Mouse (Mus musculus): Measurements from ENCODE around the gene Tsc22d4. TPM values are rescaled to one million over a fixed set of nuclear protein-coding genes. Genes with fewer than 3 reads are reported as not detected.
A peak's percentile ranks its signal among the peaks of the same experiment; 100 is the strongest.

Tsc22d4 gene
- polyA plus RNA-seq, 1 experiment from 2014 or later: 118 TPM

GRCm38 (mm10) chr5:137753111-137753832 lies 7.7 kb downstream of the Tsc22d4 start:
- H3K9ac ChIP-seq (replicated peaks; ENCODE audit: low read depth, low read length): no peak overlapping the region
- H3K27ac ChIP-seq (ENCODE audit: low read length): no peak overlapping the region
- H3K36me3 ChIP-seq (ENCODE audit: control insufficient read depth, insufficient read depth, low read length): peaks cover 49% of the 10 kb centered on the region
- H3K4me1 ChIP-seq (ENCODE audit: control insufficient read depth, insufficient read depth, low read length): peaks cover 14% of the 10 kb centered on the region
- ATAC-seq (ENCODE audit: insufficient number of reproducible peaks, insufficient read depth, low FRiP score, low read depth): peak; percentile 62; the same call in 1 of the 2 replicates
- no peaks in the 10 kb centered on the region for H3K27me3 ChIP-seq (ENCODE audit: control insufficient read depth, insufficient read depth, low read length)
- H3K9me3 ChIP-seq (ENCODE audit: control insufficient read depth, low read depth, low read length): no peaks in the 10 kb centered on the region
- no peak overlapping the region for H3K4me3 ChIP-seq (ENCODE audit: low read depth, low read length)
- H3K4me2 ChIP-seq (replicated peaks; ENCODE audit: low read depth, low read length): no peak overlapping the region
- 60% methylated on average over 13 of the region's 13 CpGs for WGBS

DNA sequence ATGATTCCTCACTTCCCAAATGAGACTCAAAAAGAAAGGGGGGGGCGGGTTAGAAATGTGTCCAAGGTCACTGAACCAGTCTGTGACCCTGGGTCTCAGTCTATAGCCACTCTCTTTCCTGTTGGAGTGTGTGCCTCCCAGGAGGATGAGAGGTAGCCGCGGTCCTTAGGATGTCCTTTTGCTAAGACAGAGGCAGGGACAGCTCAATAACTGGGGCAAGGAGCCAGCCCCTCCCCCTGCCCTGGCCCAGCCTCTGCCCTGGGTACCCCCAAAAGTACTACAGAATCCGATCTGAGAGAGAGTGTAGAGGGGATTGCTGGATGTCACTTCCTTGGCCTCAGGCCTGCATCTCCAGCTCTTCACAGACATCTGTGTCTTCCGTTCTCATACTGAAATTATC lies 9.9 kb downstream of the Tsc22d4 start:
- no peaks in the 10 kb centered on the region for H3K9me3 ChIP-seq (ENCODE audit: control insufficient read depth, low read depth, low read length)
- 85% methylated on average over 5 of the region's 5 CpGs for WGBS
- H3K9ac ChIP-seq (replicated peaks; ENCODE audit: low read depth, low read length): no peak overlapping the region
- H3K4me2 ChIP-seq (replicated peaks; ENCODE audit: low read depth, low read length): no peak overlapping the region
- no peak overlapping the region for H3K4me3 ChIP-seq (ENCODE audit: low read depth, low read length)
- peaks cover 56% of the 10 kb centered on the region for H3K36me3 ChIP-seq (ENCODE audit: control insufficient read depth, insufficient read depth, low read length)
- no peaks in the 10 kb centered on the region for H3K4me1 ChIP-seq (ENCODE audit: control insufficient read depth, insufficient read depth, low read length)
- H3K27ac ChIP-seq (ENCODE audit: low read length): no peak overlapping the region
- ATAC-seq (ENCODE audit: insufficient number of reproducible peaks, insufficient read depth, low FRiP score, low read depth): no peak
- no peaks in the 10 kb centered on the region for H3K27me3 ChIP-seq (ENCODE audit: control insufficient read depth, insufficient read depth, low read length)

DNA sequence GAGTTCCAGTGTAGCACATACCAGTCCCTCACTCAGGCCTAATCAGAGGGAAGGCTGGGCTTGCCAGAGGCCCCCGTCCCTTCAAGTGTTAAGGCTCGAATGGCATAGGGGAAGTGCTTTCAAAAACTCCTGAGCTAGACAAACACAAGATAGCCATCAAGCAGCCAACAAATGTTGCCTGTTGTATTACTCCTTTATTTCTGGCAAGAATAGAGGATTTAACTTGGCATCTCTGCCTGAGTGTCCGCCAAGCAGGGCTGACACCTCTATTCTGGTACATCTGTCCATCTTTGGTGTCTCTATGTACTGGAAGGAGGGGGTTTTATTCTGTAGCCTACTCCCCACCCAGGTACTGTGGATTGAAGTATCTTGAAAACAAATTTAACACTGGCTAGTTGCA lies 10.6 kb downstream of the Tsc22d4 start:
- H3K36me3 ChIP-seq (ENCODE audit: control insufficient read depth, insufficient read depth, low read length): peaks cover 51% of the 10 kb centered on the region
- no peak overlapping the region for H3K27ac ChIP-seq (ENCODE audit: low read length)
- 65% methylated on average over 3 of the region's 3 CpGs for WGBS
- H3K27me3 ChIP-seq (ENCODE audit: control insufficient read depth, insufficient read depth, low read length): no peaks in the 10 kb centered on the region
- H3K9ac ChIP-seq (replicated peaks; ENCODE audit: low read depth, low read length): no peak overlapping the region
- ATAC-seq (ENCODE audit: insufficient number of reproducible peaks, insufficient read depth, low FRiP score, low read depth): no peak
- no peak overlapping the region for H3K4me3 ChIP-seq (ENCODE audit: low read depth, low read length)
- H3K4me2 ChIP-seq (replicated peaks; ENCODE audit: low read depth, low read length): no peak overlapping the region
- H3K4me1 ChIP-seq (ENCODE audit: control insufficient read depth, insufficient read depth, low read length): no peaks in the 10 kb centered on the region
- no peaks in the 10 kb centered on the region for H3K9me3 ChIP-seq (ENCODE audit: control insufficient read depth, low read depth, low read length)

GRCm38 (mm10) chr5:137756882-137757661 lies 11.5 kb downstream of the Tsc22d4 start:
- Histone ChIP-seq H3K27ac (ENCODE audit: low read length) (no peak overlapping the region), H3K4me1 (ENCODE audit: control insufficient read depth, insufficient read depth, low read length) (no peaks in the 10 kb centered on the region), H3K4me3 (ENCODE audit: low read depth, low read length) (no peak overlapping the region), H3K9me3 (ENCODE audit: control insufficient read depth, low read depth, low read length) (no peaks in the 10 kb centered on the region), H3K9ac (replicated peaks; ENCODE audit: low read depth, low read length) (no peak overlapping the region), H3K36me3 (ENCODE audit: control insufficient read depth, insufficient read depth, low read length) (peaks cover 42% of the 10 kb centered on the region), H3K4me2 (replicated peaks; ENCODE audit: low read depth, low read length) (no peak overlapping the region), H3K27me3 (ENCODE audit: control insufficient read depth, insufficient read depth, low read length) (no peaks in the 10 kb centered on the region)
- no peak for ATAC-seq (ENCODE audit: insufficient number of reproducible peaks, insufficient read depth, low FRiP score, low read depth)
- 52% methylated on average over 10 of the region's 10 CpGs for WGBS

GRCm38 (mm10) chr5:137757887-137758286 lies 12.4 kb downstream of the Tsc22d4 start:
- ATAC-seq (ENCODE audit: insufficient number of reproducible peaks, insufficient read depth, low FRiP score, low read depth): no peak
- peaks cover 36% of the 10 kb centered on the region for H3K36me3 ChIP-seq (ENCODE audit: control insufficient read depth, insufficient read depth, low read length)

GRCm38 (mm10) chr5:137758921-137759534 lies 13.5 kb downstream of the Tsc22d4 start:
- Histone ChIP-seq H3K4me2 (replicated peaks; ENCODE audit: low read depth, low read length) (no peak overlapping the region), H3K27ac (ENCODE audit: low read length) (no peak overlapping the region), H3K36me3 (ENCODE audit: control insufficient read depth, insufficient read depth, low read length) (peaks cover 28% of the 10 kb centered on the region), H3K27me3 (ENCODE audit: control insufficient read depth, insufficient read depth, low read length) (no peaks in the 10 kb centered on the region), H3K9ac (replicated peaks; ENCODE audit: low read depth, low read length) (no peak overlapping the region), H3K9me3 (ENCODE audit: control insufficient read depth, low read depth, low read length) (no peaks in the 10 kb centered on the region), H3K4me1 (ENCODE audit: control insufficient read depth, insufficient read depth, low read length) (no peaks in the 10 kb centered on the region), H3K4me3 (ENCODE audit: low read depth, low read length) (no peak overlapping the region)
- no peak for ATAC-seq (ENCODE audit: insufficient number of reproducible peaks, insufficient read depth, low FRiP score, low read depth)
- WGBS: 92% methylated on average over 19 of the region's 19 CpGs

More at GRCm38 (mm10) chr5:137757887-137758286, 12.4 kb downstream of the Tsc22d4 start:
- no peaks in the 10 kb centered on the region for H3K27me3 ChIP-seq (ENCODE audit: control insufficient read depth, insufficient read depth, low read length)
- H3K4me3 ChIP-seq (ENCODE audit: low read depth, low read length): no peak overlapping the region
- H3K4me1 ChIP-seq (ENCODE audit: control insufficient read depth, insufficient read depth, low read length): no peaks in the 10 kb centered on the region
- no peak overlapping the region for H3K9ac ChIP-seq (replicated peaks; ENCODE audit: low read depth, low read length)
- 77% methylated on average over 6 of the region's 6 CpGs for WGBS
- H3K4me2 ChIP-seq (replicated peaks; ENCODE audit: low read depth, low read length): no peak overlapping the region
- no peaks in the 10 kb centered on the region for H3K9me3 ChIP-seq (ENCODE audit: control insufficient read depth, low read depth, low read length)
- no peak overlapping the region for H3K27ac ChIP-seq (ENCODE audit: low read length)

GRCm38 (mm10) chr5:137759971-137760412 lies 14.5 kb downstream of the Tsc22d4 start:
- ATAC-seq (ENCODE audit: insufficient number of reproducible peaks, insufficient read depth, low FRiP score, low read depth): peak; percentile 72
- no peak overlapping the region for H3K4me3 ChIP-seq (ENCODE audit: low read depth, low read length)
- H3K27me3 ChIP-seq (ENCODE audit: control insufficient read depth, insufficient read depth, low read length): no peaks in the 10 kb centered on the region
- WGBS: 41% methylated on average over 4 of the region's 4 CpGs
- no peak overlapping the region for H3K9ac ChIP-seq (replicated peaks; ENCODE audit: low read depth, low read length)
- no peaks in the 10 kb centered on the region for H3K4me1 ChIP-seq (ENCODE audit: control insufficient read depth, insufficient read depth, low read length)
- H3K36me3 ChIP-seq (ENCODE audit: control insufficient read depth, insufficient read depth, low read length): peaks cover 27% of the 10 kb centered on the region
- H3K4me2 ChIP-seq (replicated peaks; ENCODE audit: low read depth, low read length): no peak overlapping the region
- H3K27ac ChIP-seq (ENCODE audit: low read length): no peak overlapping the region
- H3K9me3 ChIP-seq (ENCODE audit: control insufficient read depth, low read depth, low read length): no peaks in the 10 kb centered on the region

DNA sequence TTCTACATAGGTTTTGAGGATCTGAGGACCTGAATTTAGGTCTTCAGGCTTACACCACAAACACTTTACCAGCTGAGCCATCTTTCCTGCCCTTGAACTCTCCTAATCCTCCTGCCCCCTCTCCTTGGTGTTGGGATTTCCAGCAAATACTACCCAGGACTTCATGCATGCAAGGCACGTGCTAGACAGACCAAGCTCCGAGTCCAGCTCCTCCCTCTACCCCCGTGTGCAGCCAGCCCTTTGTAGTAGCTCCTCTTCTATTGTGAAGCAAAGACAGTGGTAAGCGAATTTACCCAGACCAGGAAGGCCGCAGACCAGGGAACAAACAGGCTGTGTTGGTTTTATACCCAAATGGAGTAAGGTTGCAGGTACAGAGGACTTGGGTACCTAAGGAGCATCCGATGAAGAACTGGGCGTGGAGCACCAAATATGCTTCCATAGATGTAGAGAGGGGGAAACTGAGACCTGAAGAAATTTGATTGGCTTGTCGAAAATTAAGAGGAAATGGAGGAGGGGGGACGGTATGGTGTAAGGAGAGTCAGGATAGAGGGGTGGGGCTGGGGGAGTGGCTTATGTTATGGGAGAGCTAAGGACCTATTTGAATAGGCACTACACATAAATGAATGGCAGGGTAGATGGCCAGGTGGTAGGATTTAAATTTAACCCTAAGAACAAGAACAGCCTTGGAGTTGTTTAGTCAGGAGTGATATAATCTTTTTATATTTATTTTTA lies 19.2 kb downstream of the Tsc22d4 start:
- Histone ChIP-seq H3K4me3 (ENCODE audit: low read depth, low read length) (no peak overlapping the region), H3K9me3 (ENCODE audit: control insufficient read depth, low read depth, low read length) (no peaks in the 10 kb centered on the region), H3K27me3 (ENCODE audit: control insufficient read depth, insufficient read depth, low read length) (no peaks in the 10 kb centered on the region), H3K27ac (ENCODE audit: low read length) (no peak overlapping the region), H3K4me1 (ENCODE audit: control insufficient read depth, insufficient read depth, low read length) (no peaks in the 10 kb centered on the region), H3K36me3 (ENCODE audit: control insufficient read depth, insufficient read depth, low read length) (no peaks in the 10 kb centered on the region), H3K9ac (replicated peaks; ENCODE audit: low read depth, low read length) (no peak overlapping the region), H3K4me2 (replicated peaks; ENCODE audit: low read depth, low read length) (no peak overlapping the region)
- no peak for ATAC-seq (ENCODE audit: insufficient number of reproducible peaks, insufficient read depth, low FRiP score, low read depth)
- WGBS: 55% methylated on average over 9 of the region's 9 CpGs

All from stomach, embryonic 14.5 days (tissue).